Mouse (Mus musculus): ENCODE results near the gene Olfr444. TPM values are rescaled to one million over a fixed set of nuclear protein-coding genes. Genes with fewer than 3 reads are reported as not detected.
A peak's percentile ranks its signal among the peaks of the same experiment; 100 is the strongest.

Gene Olfr444
- not detected in 2 replicates for polyA plus RNA-seq (2012; rRNA removed)

GRCm38 (mm10) chr6:42948767-42949166, at the start of gene Olfr444:
Olfr444 (plus strand) TSS chr6:42949067.
- TF ChIP-seq CTCF (IDR thresholded peaks at IDR 0.05; ENCODE audit: borderline replicate concordance, extremely low read depth, insufficient read depth, insufficient read length) (no peak), POLR2A (IDR thresholded peaks at IDR 0.05; ENCODE audit: borderline replicate concordance, extremely low read depth, insufficient read depth, insufficient read length, poor library complexity, severe bottlenecking) (no peak)
- no peak for DNase-seq (ENCODE audit: low read depth)

GRCm38 (mm10) chr6:42900345-42900744, 48.5 kb upstream of the Olfr444 start:
- DNase-seq (ENCODE audit: low read depth) = no peak
- TF ChIP-seq POLR2A (IDR thresholded peaks at IDR 0.05; ENCODE audit: borderline replicate concordance, extremely low read depth, insufficient read depth, insufficient read length, poor library complexity, severe bottlenecking) = no peak
- no peak for TF ChIP-seq CTCF (IDR thresholded peaks at IDR 0.05; ENCODE audit: borderline replicate concordance, extremely low read depth, insufficient read depth, insufficient read length)

GRCm38 (mm10) chr6:42908578-42908977, 40.3 kb upstream of the Olfr444 start, which contains the start of gene Olfr447:
Olfr447 (plus strand) TSS chr6:42908878.
- no peak for TF ChIP-seq CTCF (IDR thresholded peaks at IDR 0.05; ENCODE audit: borderline replicate concordance, extremely low read depth, insufficient read depth, insufficient read length)

GRCm38 (mm10) chr6:42921077-42921476, 27.8 kb upstream of the Olfr444 start, which contains the start of gene Olfr446:
Olfr446 (plus strand) TSS chr6:42921377.
- TF ChIP-seq POLR2A (IDR thresholded peaks at IDR 0.05; ENCODE audit: borderline replicate concordance, extremely low read depth, insufficient read depth, insufficient read length, poor library complexity, severe bottlenecking) (no peak), CTCF (IDR thresholded peaks at IDR 0.05; ENCODE audit: borderline replicate concordance, extremely low read depth, insufficient read depth, insufficient read length) (no peak)
- no peak for DNase-seq (ENCODE audit: low read depth)

More at GRCm38 (mm10) chr6:42908578-42908977, 40.3 kb upstream of the Olfr444 start, which contains the start of gene Olfr447:
- no peak for DNase-seq (ENCODE audit: low read depth)

GRCm38 (mm10) chr6:42980377-42980776, 31.5 kb downstream of the Olfr444 start:
- peak; percentile 0 for DNase-seq (ENCODE audit: low read depth)

More at GRCm38 (mm10) chr6:42980377-42980776, 31.5 kb downstream of the Olfr444 start:
- TF ChIP-seq POLR2A (IDR thresholded peaks at IDR 0.05; ENCODE audit: borderline replicate concordance, extremely low read depth, insufficient read depth, insufficient read length, poor library complexity, severe bottlenecking) (no peak), CTCF (IDR thresholded peaks at IDR 0.05; ENCODE audit: borderline replicate concordance, extremely low read depth, insufficient read depth, insufficient read length) (no peak)

Other genes with a start within 250 kb of the Olfr444 start
- 128 and 153 TPM in 2 replicates for gene Tcaf1, start 239.0 kb upstream of the Olfr444 start, polyA plus RNA-seq (2012; rRNA removed)
- not detected in 2 replicates for gene Olfr453, start 209.7 kb upstream of the Olfr444 start, polyA plus RNA-seq (2012; rRNA removed)
- gene Olfr38, start 192.7 kb upstream of the Olfr444 start, polyA plus RNA-seq (2012; rRNA removed) = not detected in 2 replicates
- gene Olfr452, start 164.0 kb upstream of the Olfr444 start, polyA plus RNA-seq (2012; rRNA removed) = not detected in 2 replicates
- not detected in 2 replicates for gene Olfr450, start 137.1 kb upstream of the Olfr444 start, polyA plus RNA-seq (2012; rRNA removed)
- not detected in 2 replicates for gene Olfr449, start 114.7 kb upstream of the Olfr444 start, polyA plus RNA-seq (2012; rRNA removed)
- gene Olfr448, start 58.6 kb upstream of the Olfr444 start, polyA plus RNA-seq (2012; rRNA removed) = not detected in 2 replicates
- not detected in 2 replicates for gene Olfr447, start 40.2 kb upstream of the Olfr444 start, polyA plus RNA-seq (2012; rRNA removed)
- gene Olfr446, start 27.7 kb upstream of the Olfr444 start, polyA plus RNA-seq (2012; rRNA removed) = not detected in 2 replicates
- not detected in 2 replicates for gene Olfr441, start 157.3 kb downstream of the Olfr444 start, polyA plus RNA-seq (2012; rRNA removed)
- not detected in 2 replicates for gene Olfr237-ps1, start 197.5 kb downstream of the Olfr444 start, polyA plus RNA-seq (2012; rRNA removed)
- gene Olfr437, start 214.2 kb downstream of the Olfr444 start, polyA plus RNA-seq (2012; rRNA removed) = not detected in 2 replicates
- gene Olfr13, start 223.1 kb downstream of the Olfr444 start, polyA plus RNA-seq (2012; rRNA removed) = not detected in 2 replicates
- not detected in 2 replicates for gene Olfr435, start 248.1 kb downstream of the Olfr444 start, polyA plus RNA-seq (2012; rRNA removed)